Mouse (Mus musculus): ENCODE measurements around the gene Paxbp1. TPM values are rescaled to one million over a fixed set of nuclear protein-coding genes. Genes with fewer than 3 reads are reported as not detected.

Paxbp1 gene
- polyA plus RNA-seq, 1 experiment from 2014 or later: 105 TPM

- Histone ChIP-seq H3K9ac (no peak overlapping the region), H3K4me2 (no peak overlapping the region), H3K36me3 (replicated peaks) (peaks cover 16% of the 10 kb centered on the region), H3K27me3 (no peaks in the 10 kb centered on the region), H3K9me3 (no peaks in the 10 kb centered on the region), H3K4me3 (replicated peaks) (no peak overlapping the region), H3K4me1 (no peaks in the 10 kb centered on the region), H3K27ac (no peak overlapping the region)
- WGBS: 95% methylated on average over 8 of the region's 8 CpGs
- no peak for ATAC-seq (ENCODE audit: low FRiP score)
These were observed 56.3 kb downstream of the Paxbp1 start for GRCm38 (mm10) chr16:90988039-90988438.

GRCm38 (mm10) chr16:90971004-90971403, 73.3 kb downstream of the Paxbp1 start:
- Histone ChIP-seq H3K4me3 (replicated peaks) (no peak overlapping the region), H3K9ac (no peak overlapping the region), H3K9me3 (no peaks in the 10 kb centered on the region), H3K27me3 (no peaks in the 10 kb centered on the region), H3K27ac (no peak overlapping the region), H3K4me1 (no peaks in the 10 kb centered on the region), H3K4me2 (no peak overlapping the region), H3K36me3 (replicated peaks) (peaks cover 29% of the 10 kb centered on the region)
- no peak for ATAC-seq (ENCODE audit: low FRiP score)
- WGBS: 91% methylated on average over 6 of the region's 6 CpGs

DNA sequence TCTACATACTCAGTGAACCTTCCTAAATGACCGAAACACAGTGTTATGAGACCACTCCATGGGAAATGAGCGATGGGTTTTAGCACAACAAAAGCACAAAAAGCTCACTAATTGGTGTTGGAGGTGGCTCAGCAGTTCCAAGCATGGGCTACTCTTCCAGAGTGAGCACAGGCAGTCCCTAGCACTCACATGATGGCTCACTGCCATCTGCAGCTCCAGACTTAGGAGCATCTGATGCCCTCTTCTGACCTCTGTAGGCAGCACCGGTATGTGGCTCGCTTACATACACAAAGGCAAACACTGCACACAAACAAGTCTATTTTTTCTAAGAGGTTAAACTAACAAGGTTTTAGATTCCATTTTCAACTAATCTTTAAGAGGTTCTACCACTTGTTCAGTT, 78.1 kb downstream of the Paxbp1 start:
- no peak overlapping the region for H3K4me2 ChIP-seq
- H3K4me1 ChIP-seq: no peaks in the 10 kb centered on the region
- no peaks in the 10 kb centered on the region for H3K9me3 ChIP-seq
- WGBS: 86% methylated on average over 4 of the region's 4 CpGs
- H3K27me3 ChIP-seq: no peaks in the 10 kb centered on the region
- peaks cover 45% of the 10 kb centered on the region for H3K36me3 ChIP-seq (replicated peaks)
- no peak overlapping the region for H3K27ac ChIP-seq
- H3K9ac ChIP-seq: no peak overlapping the region
- no peak overlapping the region for H3K4me3 ChIP-seq (replicated peaks)
- ATAC-seq (ENCODE audit: low FRiP score): no peak

- H3K9me3 ChIP-seq: no peaks in the 10 kb centered on the region
- H3K36me3 ChIP-seq (replicated peaks): peaks cover 39% of the 10 kb centered on the region
- no peak overlapping the region for H3K27ac ChIP-seq
- no peak overlapping the region for H3K4me3 ChIP-seq (replicated peaks)
- H3K27me3 ChIP-seq: no peaks in the 10 kb centered on the region
- H3K4me1 ChIP-seq: no peaks in the 10 kb centered on the region
- 92% methylated on average over 10 of the region's 10 CpGs for WGBS
- H3K4me2 ChIP-seq: no peak overlapping the region
- ATAC-seq (ENCODE audit: low FRiP score): no peak
- no peak overlapping the region for H3K9ac ChIP-seq
These were observed 80.0 kb downstream of the Paxbp1 start for GRCm38 (mm10) chr16:90964302-90964701.

Other genes starting within 250 kb of the Paxbp1 start
- 13.6 and 13.9 TPM in 2 replicates for gene Urb1, start 234.1 kb downstream of the Paxbp1 start, polyA plus RNA-seq (2016; fragmentation: Nextera tagmentation; extraction: Ambion mirVana)
- gene Eva1c, start 217.8 kb downstream of the Paxbp1 start, polyA plus RNA-seq (2016; fragmentation: Nextera tagmentation; extraction: Ambion mirVana): 2.6 and 3.6 TPM in 2 replicates
- gene Cfap298, start 109.4 kb downstream of the Paxbp1 start, polyA plus RNA-seq (2016; fragmentation: Nextera tagmentation; extraction: Ambion mirVana): 49.6 and 51.0 TPM in 2 replicates
- 25.2 and 26.6 TPM in 2 replicates for gene Synj1, start 33.2 kb downstream of the Paxbp1 start, polyA plus RNA-seq (2016; fragmentation: Nextera tagmentation; extraction: Ambion mirVana)
- 0.43 TPM in 1 of 2 replicates, not detected in the other for gene 4932438H23Rik, start 50.6 kb upstream of the Paxbp1 start, polyA plus RNA-seq (2016; fragmentation: Nextera tagmentation; extraction: Ambion mirVana)
- 20.8 and 28.1 TPM in 2 replicates for gene Olig2, start 180.9 kb upstream of the Paxbp1 start, polyA plus RNA-seq (2016; fragmentation: Nextera tagmentation; extraction: Ambion mirVana)
- 9.9 and 11.8 TPM in 2 replicates for gene Olig1, start 225.2 kb upstream of the Paxbp1 start, polyA plus RNA-seq (2016; fragmentation: Nextera tagmentation; extraction: Ambion mirVana)

Data from forebrain, embryonic 12.5 days (tissue).